19 mouse cellular contexts compared by ENCODE assay signal in the genomic region with DNA sequence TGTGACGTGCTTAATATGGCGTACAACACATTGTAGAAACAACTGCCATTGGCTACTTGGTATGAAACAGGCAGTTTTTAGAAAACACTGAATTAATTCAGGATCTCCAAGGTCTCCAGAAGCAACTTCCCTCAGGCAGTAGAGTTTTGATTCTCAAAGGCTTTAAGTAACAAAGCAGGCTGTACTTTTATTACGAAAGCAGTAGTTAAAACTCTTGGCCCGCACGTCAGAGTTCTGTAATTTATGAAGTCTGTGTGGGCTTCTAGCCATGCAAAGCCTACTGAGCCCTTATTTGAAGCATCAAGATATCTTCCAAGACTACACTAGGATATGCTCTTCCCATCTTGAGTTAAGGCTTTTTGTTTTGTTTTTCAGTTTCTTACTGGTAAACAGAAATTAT.
"Had no signal": no experiment of that assay in that cellular context is flagged by ENCODE, and none has a peak within 500 bp of the region (broad histone marks: within the 10 kb centered on the region; RNA-seq: fewer than 3 reads in every experiment).

No protein-coding gene starts in this region.

- H3K4me3 ChIP-seq: lung, embryonic 15.5 days; midbrain, embryonic 10.5 days; midbrain, embryonic 12.5 days; myocyte; neural tube, embryonic 13.5 days; neural tube, embryonic 15.5 days had no signal

- H3K9me3 ChIP-seq: lung, embryonic 15.5 days; midbrain, embryonic 10.5 days; midbrain, embryonic 12.5 days; neural tube, embryonic 13.5 days; neural tube, embryonic 15.5 days had no signal

- ATAC-seq: midbrain, embryonic 16.5 days had no signal

- H3K27me3 ChIP-seq: lung, embryonic 15.5 days; midbrain, embryonic 12.5 days; neural tube, embryonic 13.5 days; neural tube, embryonic 15.5 days had no signal

- H3K4me1 ChIP-seq: midbrain, embryonic 10.5 days had no signal

- H3K27ac ChIP-seq: lung, embryonic 15.5 days; midbrain, embryonic 10.5 days; midbrain, embryonic 12.5 days; neural tube, embryonic 13.5 days had no signal

- H3K9ac ChIP-seq: lung, embryonic 15.5 days; midbrain, embryonic 12.5 days; neural tube, embryonic 13.5 days; neural tube, embryonic 15.5 days had no signal

- DNase-seq: lung, adult 18-20 months; lung, postnatal 14 days; lung, postnatal 36 days; midbrain, embryonic 14.5 days; retina, postnatal 1 day; right cerebral cortex, adult 18-20 months; right cerebral cortex, postnatal 25 days; right cerebral cortex, postnatal 4 days; spleen, adult 18-20 months; thymus, adult 18-20 months; thymus, postnatal 14 days; thymus, postnatal 36 days had no signal

- H3K4me2 ChIP-seq: lung, embryonic 15.5 days; midbrain, embryonic 12.5 days; neural tube, embryonic 13.5 days; neural tube, embryonic 15.5 days had no signal

- H3K36me3 ChIP-seq: lung, embryonic 15.5 days; neural tube, embryonic 13.5 days; neural tube, embryonic 15.5 days had no signal
